Mouse (Mus musculus): ENCODE data around the gene Gm10974.

Gene Gm10974

DNA sequence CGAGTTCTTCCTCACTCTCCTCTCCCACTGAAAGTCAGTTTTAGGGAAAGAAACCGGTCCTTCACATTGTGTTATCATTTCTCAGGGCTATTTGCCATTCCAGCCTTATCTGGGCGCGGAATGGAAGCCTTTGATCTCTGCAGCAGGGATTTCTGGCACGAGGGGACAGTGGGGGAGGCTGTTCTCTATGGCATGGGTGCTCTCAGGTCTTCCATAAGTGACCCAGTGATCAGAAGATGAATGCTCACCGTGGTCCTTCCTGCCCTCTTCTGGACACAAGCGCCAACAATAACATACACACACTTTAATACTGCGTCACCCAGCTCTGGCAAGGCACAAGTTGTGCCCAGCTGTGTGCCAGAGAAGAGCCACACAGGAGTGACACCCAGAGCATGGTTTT is 41.3 kb downstream of the Gm10974 start:
- no peak for DNase-seq

GRCm38 (mm10) chr7:66409433-66409832 is 43.7 kb downstream of the Gm10974 start:
- peak; percentile 80 for DNase-seq

DNA sequence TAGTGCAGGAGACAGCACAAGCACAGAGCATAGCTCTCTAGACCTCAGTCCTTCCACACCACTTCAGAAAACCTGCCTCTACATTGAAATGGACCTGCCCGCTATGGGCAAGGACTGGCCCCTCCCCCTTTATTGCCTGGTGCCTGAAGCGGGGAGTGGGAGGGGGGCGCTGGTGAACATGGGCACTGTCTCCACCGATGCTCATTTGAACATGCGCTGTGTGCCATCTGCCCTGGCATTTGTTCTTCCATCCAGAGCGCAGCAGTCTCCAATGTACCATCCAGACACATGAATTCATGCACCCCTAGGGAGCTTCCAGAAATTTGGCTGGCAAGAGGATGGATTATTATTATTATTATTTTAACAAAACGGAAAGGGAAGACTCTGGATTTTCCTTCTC is 47.4 kb downstream of the Gm10974 start:
- DNase-seq = peak; percentile 51

GRCm38 (mm10) chr7:66416829-66417228 is 51.1 kb downstream of the Gm10974 start:
- DNase-seq = no peak

GRCm38 (mm10) chr7:66418981-66419380 is 53.3 kb downstream of the Gm10974 start:
- DNase-seq = no peak

- no peak for DNase-seq
Measured at GRCm38 (mm10) chr7:66421903-66422302, 56.2 kb downstream of the Gm10974 start.

DNA sequence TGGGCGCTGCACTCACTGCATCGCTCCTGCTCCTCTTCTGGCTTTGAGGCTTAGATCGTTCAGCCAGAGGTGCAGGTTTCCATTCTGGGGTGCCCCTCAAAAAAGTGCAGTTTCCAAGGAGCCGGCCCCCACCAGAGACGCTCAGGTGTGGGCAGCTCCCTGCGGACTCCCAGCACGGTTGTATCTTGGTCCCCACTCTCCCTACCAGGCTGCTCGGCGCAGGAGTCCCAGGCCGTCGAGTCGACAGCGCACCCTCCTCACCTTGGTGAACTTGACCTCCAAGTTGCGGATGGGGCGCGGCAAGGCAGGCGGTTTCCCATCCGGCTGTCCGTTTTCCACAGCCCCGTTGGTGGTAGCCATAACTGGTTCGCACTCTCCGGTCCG is 61.3 kb downstream of the Gm10974 start:
- no peak for DNase-seq

DNA sequence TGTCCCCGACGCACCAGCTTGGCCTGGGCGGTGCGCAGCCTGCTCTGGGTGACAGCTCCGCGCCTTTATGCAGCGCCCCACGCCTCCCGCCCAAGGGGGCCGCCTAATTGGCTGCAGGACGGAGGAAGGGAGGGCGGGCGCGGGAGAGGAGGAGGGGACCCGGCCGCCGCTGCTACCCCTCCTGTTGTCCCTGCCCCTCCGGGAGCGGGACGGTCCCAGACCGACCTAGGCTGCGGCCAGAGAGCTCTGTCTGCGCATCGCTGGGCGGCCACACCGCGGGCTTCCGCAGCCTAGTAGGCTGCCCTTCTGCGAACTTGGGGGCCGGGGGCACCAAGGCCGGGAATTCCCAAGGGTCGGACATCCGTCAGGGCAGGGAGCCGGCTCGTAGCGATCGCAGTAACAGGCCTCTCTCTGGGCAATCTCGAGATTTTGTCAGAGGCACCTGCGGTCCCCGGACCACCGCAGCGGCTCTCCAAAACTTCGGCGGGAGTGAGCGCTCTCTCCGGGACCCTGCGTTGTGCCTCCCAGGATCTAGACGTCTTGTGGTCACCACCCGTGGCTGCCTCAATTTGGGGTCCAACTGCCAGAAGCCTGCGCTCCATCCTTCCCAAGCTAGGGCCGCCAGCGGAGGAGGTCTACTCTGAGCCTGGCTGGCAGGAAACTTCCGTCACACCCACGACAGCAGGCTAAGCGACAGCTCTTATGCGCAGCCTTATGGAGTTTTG is 61.9 kb downstream of the Gm10974 start, which contains the start of gene Aldh1a3:
Aldh1a3 (minus strand) TSS at position 81 of the 725 bp plus-strand sequence.
- peak; percentile 87 for DNase-seq

DNA sequence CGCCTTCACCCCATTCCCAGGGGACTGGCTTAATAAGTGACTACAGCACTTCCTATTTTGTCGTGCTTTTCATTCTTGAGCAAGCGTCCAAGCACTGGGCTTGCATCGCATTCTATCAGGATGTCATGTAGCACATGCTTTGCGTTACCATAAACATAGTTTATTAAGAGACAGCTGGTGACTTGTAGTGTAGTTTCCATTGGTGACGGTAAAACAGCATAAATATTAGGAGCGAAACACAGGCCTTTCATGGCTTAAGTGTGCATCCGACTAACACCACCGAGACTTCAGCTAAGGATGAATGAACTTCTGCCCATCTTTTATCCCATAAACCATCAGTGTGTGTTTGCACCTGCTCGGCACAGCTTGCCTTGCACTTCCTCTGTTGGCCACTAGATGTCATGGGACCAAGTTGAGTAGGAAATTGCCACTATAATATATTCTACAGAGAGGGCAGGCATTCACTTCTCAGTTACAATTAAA is 68.8 kb downstream of the Gm10974 start:
- peak; percentile 85 for DNase-seq
